In the genomic region with DNA sequence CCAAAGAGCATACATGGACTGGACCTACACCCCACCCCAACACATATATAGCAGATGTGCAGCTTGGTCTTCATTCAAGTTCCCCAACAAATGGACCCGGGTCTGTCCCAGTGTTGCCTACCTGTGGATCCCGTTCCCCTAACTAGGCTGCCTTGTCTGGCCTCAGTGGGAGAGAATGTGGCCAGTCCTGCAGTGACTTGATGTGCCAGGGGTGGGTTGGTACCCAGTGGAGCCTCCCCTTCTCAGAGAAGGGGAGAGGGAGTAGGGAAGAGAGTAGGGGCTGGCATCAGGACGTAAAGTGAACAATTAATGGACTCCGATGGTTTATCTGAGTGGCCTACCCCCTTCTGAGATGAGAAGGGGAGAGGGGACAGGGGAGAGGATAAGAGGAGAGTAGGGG, we compare ENCODE assay signal across 8 mouse cellular contexts. TPM values are rescaled to one million over a fixed set of nuclear protein-coding genes. Genes with fewer than 3 reads are reported as not detected.
A peak's percentile ranks its signal among the peaks of the same experiment; 100 is the strongest.
DNase-seq lines count a peak whose midpoint lies in the region; ATAC-seq lines count a peak whose summit lies in the region.

No protein-coding gene starts in this region.

- H3K4me2 ChIP-seq in kidney, embryonic 14.5 days (replicated peaks; ENCODE audit: low read depth, low read length) = peak overlapping the region; percentile 93
- H3K4me2 ChIP-seq in hindbrain, embryonic 12.5 days (replicated peaks) = peak overlapping the region; percentile 95
- peak overlapping the region; percentile 87 for H3K4me2 ChIP-seq in midbrain, embryonic 14.5 days (ENCODE audit: low read length)

- H3K36me3 ChIP-seq in kidney, embryonic 14.5 days (ENCODE audit: control insufficient read depth, insufficient read depth, low read length) = peaks cover 25% of the 10 kb centered on the region
- H3K36me3 ChIP-seq in hindbrain, embryonic 12.5 days = peaks cover 20% of the 10 kb centered on the region
- peaks cover 18% of the 10 kb centered on the region for H3K36me3 ChIP-seq in midbrain, embryonic 14.5 days (ENCODE audit: control insufficient read depth, insufficient read depth, low read length)

- 0 out of 2 replicates have a peak, but pooled peaks have one; percentile 10 for ATAC-seq in kidney, embryonic 14.5 days (ENCODE audit: low FRiP score, low TSS enrichment)
- no peak for ATAC-seq in hindbrain, embryonic 12.5 days (ENCODE audit: low FRiP score)
- no peak for ATAC-seq in midbrain, embryonic 14.5 days (ENCODE audit: low FRiP score, low TSS enrichment)

- peak overlapping the region; percentile 87 for H3K9ac ChIP-seq in kidney, embryonic 14.5 days (ENCODE audit: low read depth, low read length)
- H3K9ac ChIP-seq in hindbrain, embryonic 12.5 days = peak overlapping the region; percentile 86
- H3K9ac ChIP-seq in midbrain, embryonic 14.5 days (replicated peaks; ENCODE audit: low read length) = peak overlapping the region; percentile 81

- WGBS in kidney, embryonic 14.5 days = 45% methylated on average over 4 of the region's 4 CpGs
- 41% methylated on average over 4 of the region's 4 CpGs for WGBS in hindbrain, embryonic 12.5 days
- 58% methylated on average over 4 of the region's 4 CpGs for WGBS in midbrain, embryonic 14.5 days

- DNase-seq in kidney, adult 8-10 months = no peak
- no peak for DNase-seq in midbrain, embryonic 14.5 days
- no peak for DNase-seq in spleen, adult 18-20 months
- DNase-seq in kidney, postnatal 36 days = no peak
- DNase-seq in gastrocnemius, adult 8-10 months (ENCODE audit: low spot score in 2 of 2) = no peak

- H3K27me3 ChIP-seq in kidney, embryonic 14.5 days (ENCODE audit: control insufficient read depth, insufficient read depth, low read length) = no peaks in the 10 kb centered on the region
- 0 out of 2 replicates have a peak, but pooled peaks cover 9% of the 10 kb centered on the region for H3K27me3 ChIP-seq in hindbrain, embryonic 12.5 days
- no peaks in the 10 kb centered on the region for H3K27me3 ChIP-seq in midbrain, embryonic 14.5 days (ENCODE audit: control insufficient read depth, insufficient read depth, low read length)

- H3K9me3 ChIP-seq in kidney, embryonic 14.5 days (ENCODE audit: control insufficient read depth, low read length) = no peaks in the 10 kb centered on the region
- H3K9me3 ChIP-seq in hindbrain, embryonic 12.5 days (replicated peaks) = no peaks in the 10 kb centered on the region
- no peaks in the 10 kb centered on the region for H3K9me3 ChIP-seq in midbrain, embryonic 14.5 days (ENCODE audit: control insufficient read depth, low read length)

- H3K4me3 ChIP-seq in kidney, embryonic 14.5 days (ENCODE audit: low read length) = peak overlapping the region; percentile 57
- H3K4me3 ChIP-seq in brown adipose tissue, adult 24 weeks (ENCODE audit: insufficient read depth, low read depth, low read length) = peak overlapping the region; percentile 99
- H3K4me3 ChIP-seq in hindbrain, embryonic 12.5 days = peak overlapping the region; percentile 94
- peak overlapping the region; percentile 80 for H3K4me3 ChIP-seq in midbrain, embryonic 14.5 days (replicated peaks; ENCODE audit: low read depth, low read length)

- no peak overlapping the region for H3K27ac ChIP-seq in kidney, embryonic 14.5 days (ENCODE audit: low read depth, low read length)
- no peak overlapping the region for H3K27ac ChIP-seq in brown adipose tissue, adult 24 weeks (replicated peaks; ENCODE audit: low read depth, low read length)
- H3K27ac ChIP-seq in hindbrain, embryonic 12.5 days = no peak overlapping the region
- no peak overlapping the region for H3K27ac ChIP-seq in midbrain, embryonic 14.5 days (replicated peaks; ENCODE audit: low read depth, low read length)

- peaks cover 13% of the 10 kb centered on the region for H3K4me1 ChIP-seq in kidney, embryonic 14.5 days (ENCODE audit: control insufficient read depth, insufficient read depth, low read length)
- peaks cover 8% of the 10 kb centered on the region for H3K4me1 ChIP-seq in brown adipose tissue, adult 24 weeks (ENCODE audit: control insufficient read depth, insufficient read depth, insufficient read length, low read length)
- peaks cover 19% of the 10 kb centered on the region for H3K4me1 ChIP-seq in hindbrain, embryonic 12.5 days
- peaks cover 10% of the 10 kb centered on the region for H3K4me1 ChIP-seq in midbrain, embryonic 14.5 days (ENCODE audit: control insufficient read depth, insufficient read depth, low read length)

RNA-seq across cellular contexts. Expression of gene Clptm1l, which starts 0.8 kb away (rescaled TPM):
- 91.1 and 135 TPM in 2 replicates for polyA plus RNA-seq in kidney, embryonic 14.5 days (2014; fragmentation: Nextera tagmentation; extraction: Ambion mirVana)
- 79.5 and 95.2 TPM in 2 replicates for polyA plus RNA-seq in brown adipose tissue, adult 24 weeks (2012; ENCODE audit: insufficient read depth, insufficient read length, missing spikeins)
- polyA plus RNA-seq in hindbrain, embryonic 12.5 days (2016; fragmentation: Nextera tagmentation; extraction: Ambion mirVana) = 127 and 128 TPM in 2 replicates
- polyA plus RNA-seq in midbrain, embryonic 14.5 days (2014; fragmentation: Nextera tagmentation; extraction: Ambion mirVana) = 139 and 140 TPM in 2 replicates
- 10 to 100 TPM; 34.3 to 42.0 (median 37.0) TPM for total RNA-seq in gastrocnemius, adult 8-10 months (2022)

RNA-seq across cellular contexts. Expression of gene Tert, which starts 23.7 kb away (rescaled TPM):
- polyA plus RNA-seq in kidney, embryonic 14.5 days (2014; fragmentation: Nextera tagmentation; extraction: Ambion mirVana) = 5.2 and 7.9 TPM in 2 replicates
- not detected in 2 replicates for polyA plus RNA-seq in brown adipose tissue, adult 24 weeks (2012; ENCODE audit: insufficient read depth, insufficient read length, missing spikeins)
- polyA plus RNA-seq in hindbrain, embryonic 12.5 days (2016; fragmentation: Nextera tagmentation; extraction: Ambion mirVana) = 7.3 and 7.7 TPM in 2 replicates
- 4.0 and 4.2 TPM in 2 replicates for polyA plus RNA-seq in midbrain, embryonic 14.5 days (2014; fragmentation: Nextera tagmentation; extraction: Ambion mirVana)
- total RNA-seq in gastrocnemius, adult 8-10 months (2022) = under 1 TPM in 1 of 4 experiments, not detected in 3; 0.15 TPM
